Mouse (Mus musculus): ENCODE measurements around the gene Tmem183a. TPM values are rescaled to one million over a fixed set of nuclear protein-coding genes. Genes with fewer than 3 reads are reported as not detected.

The Tmem183a gene
- total RNA-seq, 2 experiments from 2014 or later: 73.5 to 76.7 TPM

- no peak for TF ChIP-seq CTCF (conservative IDR thresholded peaks at IDR 0.05)
- DNase-seq (ENCODE audit: low spot score in 2 of 2): no peak
- Histone ChIP-seq H3K4me3 (peak overlapping the region; percentile 78; the same call in 1 of the 2 replicates), H3K27ac (no peak overlapping the region)
These were observed 19.5 kb downstream of the Tmem183a start for GRCm38 (mm10) chr1:134342278-134342664.

GRCm38 (mm10) chr1:134341641-134342277 is 20.0 kb downstream of the Tmem183a start:
- DNase-seq (ENCODE audit: low spot score in 2 of 2): no peak
- no peak for TF ChIP-seq CTCF (conservative IDR thresholded peaks at IDR 0.05)
- H3K27ac ChIP-seq: no peak overlapping the region
- no peak overlapping the region for H3K4me3 ChIP-seq

GRCm38 (mm10) chr1:134339757-134340619 is 21.8 kb downstream of the Tmem183a start:
- DNase-seq (ENCODE audit: low spot score in 2 of 2): no peak
- Histone ChIP-seq H3K4me3 (no peak overlapping the region), H3K27ac (no peak overlapping the region)
- peak; percentile 52 for TF ChIP-seq CTCF (conservative IDR thresholded peaks at IDR 0.05)

GRCm38 (mm10) chr1:134339162-134339561 is 22.6 kb downstream of the Tmem183a start:
- no peak overlapping the region for H3K4me3 ChIP-seq
- DNase-seq (ENCODE audit: low spot score in 2 of 2): no peak
- TF ChIP-seq CTCF (conservative IDR thresholded peaks at IDR 0.05): no peak
- no peak overlapping the region for H3K27ac ChIP-seq

- TF ChIP-seq CTCF (conservative IDR thresholded peaks at IDR 0.05): no peak
- DNase-seq (ENCODE audit: low spot score in 2 of 2): no peak
- no peak overlapping the region for H3K4me3 ChIP-seq
- H3K27ac ChIP-seq: peak overlapping the region; percentile 78
These were observed 24.6 kb downstream of the Tmem183a start for GRCm38 (mm10) chr1:134336958-134337710.

- no peak for TF ChIP-seq CTCF (conservative IDR thresholded peaks at IDR 0.05)
- Histone ChIP-seq H3K27ac (peak overlapping the region; percentile 78), H3K4me3 (no peak overlapping the region)
- no peak for DNase-seq (ENCODE audit: low spot score in 2 of 2)
These were observed 25.6 kb downstream of the Tmem183a start for GRCm38 (mm10) chr1:134335924-134336810.

GRCm38 (mm10) chr1:134335211-134335923 is 26.4 kb downstream of the Tmem183a start:
- peak; percentile 57 to 62 for DNase-seq (ENCODE audit: low spot score in 2 of 2)
- no peak for TF ChIP-seq CTCF (conservative IDR thresholded peaks at IDR 0.05)
- peak overlapping the region; percentile 78 for H3K27ac ChIP-seq
- H3K4me3 ChIP-seq: no peak overlapping the region

- no peak overlapping the region for H3K4me3 ChIP-seq
- H3K27ac ChIP-seq: 0 out of 2 replicates have a peak overlapping the region, but pooled peaks have one; percentile 78
- no peak for TF ChIP-seq CTCF (conservative IDR thresholded peaks at IDR 0.05)
- no peak for DNase-seq (ENCODE audit: low spot score in 2 of 2)
These were observed 27.5 kb downstream of the Tmem183a start for GRCm38 (mm10) chr1:134334111-134334827.

GRCm38 (mm10) chr1:134333371-134334110 is 28.2 kb downstream of the Tmem183a start:
- no peak overlapping the region for H3K4me3 ChIP-seq
- TF ChIP-seq CTCF (conservative IDR thresholded peaks at IDR 0.05): no peak
- DNase-seq (ENCODE audit: low spot score in 2 of 2): no peak
- peak overlapping the region; percentile 73; the same call in 1 of the 2 replicates for H3K27ac ChIP-seq

GRCm38 (mm10) chr1:134332770-134333271 is 29.0 kb downstream of the Tmem183a start, which contains the start of gene Ppfia4:
Gene Ppfia4, minus strand, starts transcription at chr1:134332928.
- H3K4me3 ChIP-seq: peak within 1 kb of the TSS; percentile 8; the same call in 1 of the 2 replicates
- DNase-seq (ENCODE audit: low spot score in 2 of 2): peak; percentile 51 to 53
- peak within 1 kb of the TSS; percentile 73 for H3K27ac ChIP-seq
- no peak for TF ChIP-seq CTCF (conservative IDR thresholded peaks at IDR 0.05)

Measured in layer of hippocampus, adult 2 months (tissue).